In genomic region chr3:36816633-36817032, GRCm38 (mm10) we compare ENCODE assay signal across 13 mouse cellular contexts.
"Had no signal": no experiment of that assay in that cellular context is flagged by ENCODE, and none has a peak within 500 bp of the region (broad histone marks: within the 10 kb centered on the region; RNA-seq: fewer than 3 reads in every experiment).

No protein-coding gene starts in this region.

- H3K27ac ChIP-seq: liver, embryonic 14.5 days; midbrain, embryonic 13.5 days; midbrain, embryonic 15.5 days; neural tube, embryonic 12.5 days had no signal

- H3K9ac ChIP-seq: liver, embryonic 14.5 days; lung, embryonic 14.5 days; midbrain, embryonic 13.5 days; midbrain, embryonic 15.5 days; neural tube, embryonic 12.5 days had no signal

- DNase-seq: lung, adult 18-20 months; lung, embryonic 14.5 days; lung, postnatal 10 days; lung, postnatal 4 days; right cerebral cortex, postnatal 14 days; thymus, adult 18-20 months; thymus, postnatal 14 days; thymus, postnatal 36 days had no signal

- H3K4me1 ChIP-seq: midbrain, embryonic 13.5 days; midbrain, embryonic 15.5 days; neural tube, embryonic 12.5 days had no signal

- H3K4me2 ChIP-seq: lung, embryonic 14.5 days; midbrain, embryonic 11.5 days; midbrain, embryonic 13.5 days; midbrain, embryonic 15.5 days; neural tube, embryonic 12.5 days had no signal

- H3K36me3 ChIP-seq: midbrain, embryonic 13.5 days; midbrain, embryonic 15.5 days; neural tube, embryonic 12.5 days had no signal

- H3K27me3 ChIP-seq: midbrain, embryonic 13.5 days; midbrain, embryonic 15.5 days; neural tube, embryonic 12.5 days had no signal

- ATAC-seq: midbrain, embryonic 13.5 days; midbrain, embryonic 15.5 days had no signal

- H3K9me3 ChIP-seq: midbrain, embryonic 13.5 days; midbrain, embryonic 15.5 days; neural tube, embryonic 12.5 days had no signal

- H3K4me3 ChIP-seq: midbrain, embryonic 13.5 days; midbrain, embryonic 15.5 days; neural tube, embryonic 12.5 days had no signal
